Mouse (Mus musculus) spleen, postnatal 36 days (tissue): Measurements from ENCODE around the gene Hus1.

Experiments
- DNase-seq, 2 experiments: peaks; one replicate each; pipeline ENCODE4 v3.0.0; 2022; ENCODE audit warnings: low spot score in 2 of 2, mixed read lengths in 1 of 2

Hus1 gene

GRCm38 (mm10) chr11:8978154-8978553 lies 32.8 kb downstream of the Hus1 start:
- no peak for DNase-seq

- DNase-seq = no peak
These were observed 37.8 kb downstream of the Hus1 start, which contains the start of gene Pkd1l1 for GRCm38 (mm10) chr11:8973166-8973565. TSS of gene Pkd1l1 (minus strand) at chr11:8973266.

DNA sequence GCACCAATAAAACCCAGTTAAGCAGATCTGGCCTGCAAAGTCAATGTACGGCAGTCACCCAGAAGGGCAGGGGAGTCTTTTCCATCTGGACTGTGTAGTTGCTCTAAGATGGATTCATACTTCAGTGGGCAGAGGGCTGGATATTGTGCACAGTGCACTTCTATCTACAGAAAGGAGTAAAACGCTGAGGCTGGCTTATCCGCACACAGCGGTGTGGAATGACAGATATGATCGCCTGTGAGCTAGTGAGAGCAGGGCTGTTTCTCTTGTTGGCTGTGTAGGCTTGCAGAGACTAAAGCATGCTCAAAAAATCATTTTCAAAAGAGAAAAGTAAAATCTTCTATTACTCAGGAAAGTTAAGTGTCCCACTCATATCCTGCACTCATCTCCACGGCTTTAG lies 38.9 kb downstream of the Hus1 start:
- no peak for DNase-seq

- peak in 1 of 2 experiments; percentile 4 for DNase-seq
These were observed 40.5 kb downstream of the Hus1 start for GRCm38 (mm10) chr11:8970509-8970908.

DNA sequence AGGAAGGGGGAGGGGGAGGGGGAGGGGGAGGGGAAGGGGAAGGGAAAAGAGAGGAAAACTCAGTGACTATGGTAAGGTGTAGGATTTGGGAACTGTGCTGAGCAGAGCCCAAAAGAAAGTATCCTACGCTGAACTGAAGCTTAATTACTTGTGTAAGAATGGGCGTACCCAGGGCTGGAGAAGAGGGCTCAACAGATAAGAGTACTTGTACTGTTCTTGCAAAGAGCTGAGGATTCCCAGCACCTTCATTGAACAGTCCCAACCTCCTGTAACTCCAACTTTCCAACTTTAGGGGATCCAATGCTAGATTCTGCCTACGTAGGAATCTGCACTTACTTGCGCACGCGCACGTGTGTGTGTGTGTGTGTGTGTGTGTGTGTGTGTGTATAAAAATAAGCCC lies 42.9 kb downstream of the Hus1 start:
- DNase-seq = no peak

- DNase-seq = no peak
These were observed 52.4 kb downstream of the Hus1 start for GRCm38 (mm10) chr11:8958572-8958971.

GRCm38 (mm10) chr11:8958108-8958507 lies 52.9 kb downstream of the Hus1 start:
- no peak for DNase-seq

- no peak for DNase-seq
These were observed 54.0 kb downstream of the Hus1 start for GRCm38 (mm10) chr11:8957023-8957422.

GRCm38 (mm10) chr11:8955678-8956077 lies 55.3 kb downstream of the Hus1 start:
- no peak for DNase-seq

- no peak for DNase-seq
These were observed 61.1 kb downstream of the Hus1 start for GRCm38 (mm10) chr11:8949765-8950430.

GRCm38 (mm10) chr11:8948871-8949270 lies 62.1 kb downstream of the Hus1 start:
- no peak for DNase-seq

- no peak for DNase-seq
These were observed 66.9 kb downstream of the Hus1 start for GRCm38 (mm10) chr11:8944114-8944513.
